Mouse (Mus musculus) stomach, postnatal 0 days (tissue): Measurements from ENCODE around the gene 2310011J03Rik. TPM values are rescaled to one million over a fixed set of nuclear protein-coding genes. Genes with fewer than 3 reads are reported as not detected.

ENCODE experiments used
- ATAC-seq: fragments of 200-750 bp; cut with Nextera tagmentation; 2 replicates; pipeline ENCODE4 v1.8.0; 2017; ENCODE audit not compliant: low FRiP score, low TSS enrichment
- DNase-seq: peaks from one replicate; pipeline ENCODE4 v3.0.0-alpha.2; 2016; ENCODE audit warnings: low spot score
- H3K27ac ChIP-seq: fragments of 300-500 bp; sonication (generic); replicated peaks from 2 replicates; pipeline ENCODE4 v1.5.1; 2014; ENCODE audit warnings: mild to moderate bottlenecking, control low read depth
- H3K27me3 ChIP-seq: fragments of 300-500 bp; sonication (generic); 2 replicates; pipeline ENCODE4 v1.6.1; 2014; ENCODE audit warnings: low read length; ENCODE audit not compliant: control insufficient read depth, insufficient read depth
- H3K36me3 ChIP-seq: fragments of 300-500 bp; sonication (generic); 2 replicates; pipeline ENCODE4 v1.6.1; 2014; ENCODE audit warnings: low read length, mixed read lengths; ENCODE audit not compliant: control insufficient read depth, insufficient read depth
- H3K4me1 ChIP-seq: fragments of 300-500 bp; sonication (generic); replicated peaks from 2 replicates; pipeline ENCODE4 v1.6.1; 2014; ENCODE audit warnings: antibody characterized with exemption; ENCODE audit not compliant: control insufficient read depth, insufficient read depth
- H3K4me2 ChIP-seq: fragments of 300-500 bp; sonication (generic); replicated peaks from 2 replicates; pipeline ENCODE4 v1.6.1; 2014; ENCODE audit warnings: low read depth, mild to moderate bottlenecking, control low read depth, moderate library complexity
- H3K4me3 ChIP-seq: fragments of 300-500 bp; sonication (generic); 2 replicates; pipeline ENCODE4 v1.5.1; 2014; ENCODE audit warnings: low read depth, low read length, control low read depth
- H3K9ac ChIP-seq: fragments of 300-500 bp; sonication (generic); 2 replicates; pipeline ENCODE4 v1.6.1; 2014; ENCODE audit warnings: mild to moderate bottlenecking, low read length, control low read depth, mixed read lengths
- H3K9me3 ChIP-seq: fragments of 300-500 bp; sonication (generic); 2 replicates; pipeline ENCODE4 v1.6.1; 2016; ENCODE audit warnings: low read length; ENCODE audit not compliant: control insufficient read depth
- CTCF ChIP-seq: IDR thresholded peaks from 2 replicates; pipeline ENCODE4 v1.5.1; 2016; ENCODE audit warnings: antibody characterized with exemption, low read depth, mild to moderate bottlenecking, moderate library complexity
- EP300 ChIP-seq: optimal IDR thresholded peaks from 2 replicates; pipeline ENCODE3; 2016; ENCODE audit warnings: antibody characterized with exemption
- WGBS: fragments of 180-500 bp; shearing (Covaris S2); extraction: QIAGEN DNeasy Blood & Tissue Kit; methylation state at CpG from one replicate; pipeline ENCODE4 v1.1.7; 2014; 5-methylcytosine and 5-hydroxymethylcytosine counted together
- polyA plus RNA-seq: library from polyadenylated mRNA; unstranded; fragments of >200 nt; fragmentation: Nextera tagmentation; extraction: Ambion mirVana; gene quantifications from 2 replicates; pipeline ENCODE4 v1.2.1, GENCODE M21; 2015

Gene 2310011J03Rik
- polyA plus RNA-seq, 1 experiment from 2014 or later, result 50.3 TPM

DNA sequence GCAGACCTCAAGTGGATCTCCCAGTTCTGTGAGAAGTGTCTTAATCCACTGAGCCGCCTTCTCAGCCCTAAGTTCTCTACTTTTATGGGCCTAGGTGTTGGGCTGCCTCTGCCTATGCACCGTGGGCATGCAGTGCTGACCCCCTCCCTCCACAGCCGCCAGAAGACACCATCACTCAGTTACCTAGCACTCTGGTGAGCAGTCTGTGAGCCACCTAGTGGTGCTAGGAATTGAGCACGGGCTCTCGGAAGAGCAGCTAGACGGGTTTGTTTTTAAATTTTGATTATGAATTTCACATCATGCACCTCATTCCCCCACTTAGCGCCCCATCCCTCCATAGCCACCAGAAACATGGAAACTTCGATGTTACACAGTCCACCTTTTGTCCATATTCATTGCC is 31.7 kb downstream of the 2310011J03Rik start:
- no peaks in the 10 kb centered on the region for H3K27me3 ChIP-seq
- H3K36me3 ChIP-seq, result peaks cover 17% of the 10 kb centered on the region
- H3K9ac ChIP-seq, result no peak overlapping the region
- peak; percentile 54 for TF ChIP-seq CTCF
- TF ChIP-seq EP300, result no peak
- 61% methylated on average over 8 of the region's 8 CpGs for WGBS
- no peak overlapping the region for H3K27ac ChIP-seq
- no peaks in the 10 kb centered on the region for H3K9me3 ChIP-seq
- no peaks in the 10 kb centered on the region for H3K4me1 ChIP-seq
- no peak overlapping the region for H3K4me3 ChIP-seq
- ATAC-seq, result no peak
- DNase-seq, result peak; percentile 48
- H3K4me2 ChIP-seq, result no peak overlapping the region

DNA sequence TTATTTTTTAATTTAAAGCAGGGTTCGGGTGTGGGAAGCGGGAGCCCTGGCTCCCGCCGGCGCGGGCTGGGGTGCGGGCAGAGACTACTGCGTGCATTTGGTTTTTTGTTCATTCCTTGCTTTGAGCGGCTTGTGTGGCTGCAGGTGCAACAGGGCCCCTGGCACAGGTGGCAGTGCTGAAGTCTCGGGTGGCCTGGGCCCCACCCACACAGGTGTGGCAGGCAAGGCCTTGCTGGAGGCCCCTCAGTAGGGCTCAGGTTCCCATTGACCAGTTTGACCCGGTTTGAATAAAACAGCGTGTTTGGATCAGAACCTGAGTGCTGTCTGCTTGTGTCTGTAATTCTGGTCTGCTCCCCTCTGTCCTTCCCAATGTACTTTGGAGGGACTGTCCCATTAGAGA is 32.2 kb downstream of the 2310011J03Rik start:
- Histone ChIP-seq H3K9ac (no peak overlapping the region), H3K36me3 (peaks cover 21% of the 10 kb centered on the region), H3K4me3 (no peak overlapping the region), H3K4me2 (no peak overlapping the region), H3K27ac (0 out of 2 replicates have a peak overlapping the region, but pooled peaks have one; percentile 18), H3K4me1 (no peaks in the 10 kb centered on the region), H3K9me3 (no peaks in the 10 kb centered on the region), H3K27me3 (no peaks in the 10 kb centered on the region)
- 83% methylated on average over 12 of the region's 12 CpGs for WGBS
- DNase-seq (peak; percentile 70), ATAC-seq (no peak)
- TF ChIP-seq CTCF (no peak), EP300 (no peak)

DNA sequence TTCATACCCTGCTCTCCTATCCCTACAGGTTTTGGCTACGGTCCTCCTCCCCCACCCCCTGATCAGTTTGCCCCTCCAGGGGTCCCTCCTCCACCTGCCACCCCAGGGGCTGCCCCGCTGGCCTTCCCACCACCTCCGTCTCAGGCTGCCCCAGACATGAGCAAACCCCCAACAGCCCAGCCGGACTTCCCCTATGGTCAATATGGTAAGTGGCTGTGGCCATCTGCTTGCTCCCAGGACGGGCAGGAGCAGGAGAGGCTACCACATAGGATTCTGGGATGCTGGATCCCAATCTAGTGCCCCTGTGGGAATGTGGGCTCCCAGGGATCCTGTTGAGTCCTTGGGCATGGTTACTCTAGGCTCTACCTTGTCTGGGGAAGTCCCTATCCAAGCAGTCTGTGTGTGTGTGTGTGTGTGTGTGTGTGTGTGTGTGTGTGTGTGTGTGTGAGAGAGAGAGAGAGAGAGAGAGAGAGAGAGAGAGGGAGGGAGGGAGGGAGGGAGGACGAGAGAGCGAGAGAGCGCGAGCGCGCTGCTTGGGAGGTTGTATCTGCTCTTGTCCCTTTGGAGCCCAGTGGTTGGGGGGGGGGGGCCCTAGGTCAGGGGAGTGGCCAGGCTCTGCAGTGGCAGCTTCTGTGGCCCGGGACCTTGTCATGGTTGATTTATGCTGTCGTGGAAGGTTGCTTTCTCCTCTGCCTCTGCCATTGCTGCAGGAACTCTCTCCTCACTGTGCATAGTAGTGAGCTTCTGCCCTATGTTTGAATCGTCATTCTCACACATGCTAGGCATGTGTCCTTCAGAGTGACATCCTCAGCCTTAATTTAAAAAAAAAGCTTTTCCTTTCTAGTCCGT is 34.9 kb downstream of the 2310011J03Rik start:
- ATAC-seq, result no peak
- Histone ChIP-seq H3K27me3 (no peaks in the 10 kb centered on the region), H3K9me3 (no peaks in the 10 kb centered on the region), H3K36me3 (peaks cover 27% of the 10 kb centered on the region), H3K4me3 (no peak overlapping the region), H3K4me2 (no peak overlapping the region), H3K4me1 (no peaks in the 10 kb centered on the region), H3K9ac (0 out of 2 replicates have a peak overlapping the region, but pooled peaks have one; percentile 23), H3K27ac (no peak overlapping the region)
- TF ChIP-seq EP300, result no peak
- TF ChIP-seq CTCF, result no peak
- DNase-seq, result no peak
- 76% methylated on average over 15 of the region's 15 CpGs for WGBS

DNA sequence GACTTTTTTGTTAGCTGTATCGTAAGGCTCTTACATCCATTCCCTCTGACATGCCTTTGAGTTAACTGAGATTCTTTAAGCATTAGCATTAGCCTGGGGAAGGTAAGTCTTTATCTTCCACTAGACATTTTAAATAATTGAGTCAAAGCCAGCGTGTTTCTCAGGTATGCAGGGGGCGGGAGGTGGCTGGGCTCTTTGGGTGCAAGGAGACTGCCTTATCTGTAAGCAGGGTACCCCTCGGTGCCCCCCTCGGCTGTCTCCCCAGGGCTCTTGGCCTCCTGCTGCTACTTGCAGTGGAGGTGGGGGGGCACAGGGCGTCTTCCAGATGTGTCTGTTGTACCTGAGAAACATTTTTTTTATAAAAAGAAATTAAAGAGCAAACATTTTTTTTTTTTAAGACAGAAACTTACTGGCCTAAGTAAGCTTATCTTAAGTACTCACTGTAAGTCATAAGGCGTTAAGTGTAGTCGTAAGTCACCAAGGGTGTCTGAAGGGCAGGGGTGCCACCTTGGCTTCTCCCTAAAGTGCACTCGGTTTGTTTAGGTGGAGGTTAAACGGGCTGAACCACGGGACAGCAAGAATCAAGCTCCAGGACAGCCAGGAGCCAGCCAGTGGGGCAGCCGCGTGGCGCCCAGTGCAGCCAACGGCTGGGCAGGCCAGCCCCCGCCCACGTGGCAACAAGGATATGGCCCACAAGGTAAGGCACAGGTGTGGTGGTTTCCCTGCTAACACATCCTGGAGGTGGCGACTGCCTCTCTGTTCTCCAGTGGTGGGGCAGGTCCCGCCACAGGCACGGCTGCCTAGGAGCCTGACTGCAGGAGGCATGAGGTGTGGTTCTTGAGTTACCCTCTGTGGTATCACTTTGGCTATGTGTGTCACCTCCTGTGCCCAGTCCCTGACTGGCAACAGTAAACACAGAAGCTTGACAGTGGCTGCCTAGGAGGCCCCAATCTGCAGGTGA is 37.6 kb downstream of the 2310011J03Rik start:
- TF ChIP-seq EP300 (no peak), CTCF (peak; percentile 19; the same call in 1 of the 2 replicates)
- Histone ChIP-seq H3K4me1 (no peaks in the 10 kb centered on the region), H3K4me3 (no peak overlapping the region), H3K27ac (peak overlapping the region; percentile 91), H3K27me3 (no peaks in the 10 kb centered on the region), H3K36me3 (peaks cover 45% of the 10 kb centered on the region), H3K4me2 (no peak overlapping the region), H3K9me3 (no peaks in the 10 kb centered on the region), H3K9ac (no peak overlapping the region)
- ATAC-seq (peak; percentile 90), DNase-seq (peak; percentile 91)
- WGBS, result 62% methylated on average over 20 of the region's 20 CpGs

DNA sequence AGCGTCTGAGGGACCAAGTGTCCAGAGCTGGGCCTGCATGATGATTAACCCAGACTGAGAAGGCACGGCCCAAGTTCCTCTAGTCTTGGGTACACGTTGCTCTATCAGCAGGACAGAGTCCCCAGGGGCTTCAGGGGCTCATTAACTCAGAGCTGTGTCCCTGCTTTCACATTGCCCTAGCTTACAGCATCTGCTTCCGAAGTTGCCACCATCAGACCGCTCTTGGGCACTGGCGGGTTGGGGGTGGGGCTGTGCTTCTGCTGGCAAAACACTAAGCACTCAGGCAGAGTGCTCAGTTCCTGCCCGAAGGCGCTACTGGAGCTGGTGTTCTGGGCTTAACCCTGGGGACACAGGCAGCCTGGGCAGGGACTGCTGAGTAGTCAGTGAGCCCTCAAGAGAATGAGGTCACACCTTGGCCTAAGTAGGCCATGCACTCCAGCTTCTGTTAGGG is 38.4 kb downstream of the 2310011J03Rik start:
- Histone ChIP-seq H3K4me1 (no peaks in the 10 kb centered on the region), H3K27me3 (no peaks in the 10 kb centered on the region), H3K4me3 (no peak overlapping the region), H3K4me2 (no peak overlapping the region), H3K27ac (peak overlapping the region; percentile 91), H3K9me3 (no peaks in the 10 kb centered on the region), H3K36me3 (peaks cover 53% of the 10 kb centered on the region), H3K9ac (no peak overlapping the region)
- ATAC-seq, result 0 out of 2 replicates have a peak, but pooled peaks have one; percentile 9
- TF ChIP-seq EP300 (no peak), CTCF (no peak)
- 66% methylated on average over 8 of the region's 8 CpGs for WGBS
- DNase-seq, result peak; percentile 77
